Mouse (Mus musculus) E14TG2a.4 (cell line): ENCODE results near the gene Itpr2.

Source experiments
- H3K27me3 ChIP-seq: 2 replicates; pipeline ENCODE4 v1.6.1; 2014; ENCODE audit warnings: low read length, control low read depth; ENCODE audit not compliant: insufficient read depth
- H3K36me3 ChIP-seq: 2 replicates; pipeline ENCODE4 v1.6.1; 2014; ENCODE audit warnings: low read length, control low read depth; ENCODE audit not compliant: insufficient read depth
- H3K4me1 ChIP-seq: replicated peaks from 2 replicates; pipeline ENCODE4 v1.6.1; 2014; ENCODE audit warnings: low read depth, low read length, control low read depth
- H3K4me3 ChIP-seq: replicated peaks from 2 replicates; pipeline ENCODE4 v1.5.1; 2014; ENCODE audit warnings: mild to moderate bottlenecking, low read length
- H3K9me3 ChIP-seq: 2 replicates; pipeline ENCODE4 v1.6.1; 2014; ENCODE audit warnings: low read length, control low read depth
- CTCF ChIP-seq: conservative IDR thresholded peaks from 2 replicates; pipeline ENCODE4 v1.5.1; 2014; ENCODE audit warnings: low read length
- NANOG ChIP-seq: IDR thresholded peaks from 2 replicates; pipeline ENCODE4 v1.6.1; 2014; ENCODE audit warnings: borderline replicate concordance, low read length, mixed read lengths
- POU5F1 ChIP-seq: IDR thresholded peaks from 2 replicates; pipeline ENCODE4 v1.6.1; 2014; ENCODE audit warnings: low read length, borderline replicate concordance

Gene Itpr2

DNA sequence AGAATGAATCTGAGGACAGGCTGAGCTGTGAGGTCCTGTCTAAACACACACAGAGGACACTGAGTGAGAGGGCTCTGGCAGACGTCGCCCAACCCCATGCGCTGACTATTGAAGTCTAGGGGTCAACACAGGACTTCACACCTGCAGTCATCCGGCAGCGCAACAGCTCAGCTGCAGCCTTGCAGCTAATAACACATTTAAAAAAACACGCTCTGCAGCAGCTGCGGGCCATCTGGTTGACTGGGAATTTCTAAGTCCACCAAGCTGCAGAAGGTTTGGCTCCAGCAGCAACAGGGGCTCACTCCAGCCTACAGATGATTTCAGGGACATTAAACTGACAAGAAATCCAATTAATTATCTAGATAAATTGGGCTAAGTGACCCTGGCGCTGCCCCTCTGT is 312.0 kb downstream of the Itpr2 start:
- Histone ChIP-seq H3K9me3 (peaks cover 6% of the 10 kb centered on the region), H3K4me3 (no peak overlapping the region), H3K27me3 (no peaks in the 10 kb centered on the region), H3K4me1 (no peaks in the 10 kb centered on the region), H3K36me3 (no peaks in the 10 kb centered on the region)
- TF ChIP-seq NANOG (no peak), POU5F1 (no peak), CTCF (no peak)

DNA sequence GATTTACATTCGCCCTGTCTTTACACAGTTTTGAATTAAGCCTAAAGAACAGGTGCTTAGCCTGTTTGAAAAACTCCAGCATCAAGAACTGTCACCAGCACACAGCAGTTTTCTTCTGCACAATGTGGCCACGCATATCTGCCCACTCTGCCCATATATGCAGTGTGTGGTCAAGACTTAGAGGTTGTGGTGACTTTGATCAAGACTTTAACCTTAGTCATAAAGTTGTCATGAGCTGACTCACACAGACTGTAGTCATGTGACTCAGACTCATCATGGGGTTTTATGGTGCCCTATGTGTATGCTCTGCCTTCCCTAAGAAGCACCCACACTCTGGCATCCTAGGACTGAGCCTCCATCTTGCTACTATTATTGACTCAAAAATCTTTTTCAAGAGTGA is 316.5 kb downstream of the Itpr2 start:
- Histone ChIP-seq H3K27me3 (no peaks in the 10 kb centered on the region), H3K4me1 (no peaks in the 10 kb centered on the region), H3K4me3 (no peak overlapping the region), H3K36me3 (no peaks in the 10 kb centered on the region), H3K9me3 (no peaks in the 10 kb centered on the region)
- no peak for TF ChIP-seq POU5F1
- TF ChIP-seq CTCF: no peak
- TF ChIP-seq NANOG: no peak

DNA sequence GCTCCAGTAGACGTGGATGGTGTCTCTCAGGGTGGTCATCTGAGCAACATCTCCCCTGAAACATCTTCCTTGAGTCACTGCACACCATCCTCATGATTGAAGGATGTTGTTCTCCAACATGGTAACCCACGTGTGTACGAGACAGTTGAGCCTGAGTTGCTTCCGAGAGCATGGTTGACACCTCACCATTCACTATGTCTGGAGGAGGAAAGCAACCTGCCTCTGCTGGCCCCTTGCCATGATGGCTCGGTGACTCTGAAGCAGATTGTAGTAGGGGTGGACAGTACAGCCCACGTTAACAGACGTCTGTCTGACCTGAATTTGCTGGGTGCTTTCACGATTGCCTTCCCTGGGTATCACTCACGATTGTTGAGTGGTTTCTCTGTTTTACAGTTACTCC is 317.3 kb downstream of the Itpr2 start:
- H3K27me3 ChIP-seq: no peaks in the 10 kb centered on the region
- H3K9me3 ChIP-seq: no peaks in the 10 kb centered on the region
- no peaks in the 10 kb centered on the region for H3K36me3 ChIP-seq
- no peak overlapping the region for H3K4me3 ChIP-seq
- no peak for TF ChIP-seq POU5F1
- no peak for TF ChIP-seq CTCF
- no peak for TF ChIP-seq NANOG
- no peaks in the 10 kb centered on the region for H3K4me1 ChIP-seq

DNA sequence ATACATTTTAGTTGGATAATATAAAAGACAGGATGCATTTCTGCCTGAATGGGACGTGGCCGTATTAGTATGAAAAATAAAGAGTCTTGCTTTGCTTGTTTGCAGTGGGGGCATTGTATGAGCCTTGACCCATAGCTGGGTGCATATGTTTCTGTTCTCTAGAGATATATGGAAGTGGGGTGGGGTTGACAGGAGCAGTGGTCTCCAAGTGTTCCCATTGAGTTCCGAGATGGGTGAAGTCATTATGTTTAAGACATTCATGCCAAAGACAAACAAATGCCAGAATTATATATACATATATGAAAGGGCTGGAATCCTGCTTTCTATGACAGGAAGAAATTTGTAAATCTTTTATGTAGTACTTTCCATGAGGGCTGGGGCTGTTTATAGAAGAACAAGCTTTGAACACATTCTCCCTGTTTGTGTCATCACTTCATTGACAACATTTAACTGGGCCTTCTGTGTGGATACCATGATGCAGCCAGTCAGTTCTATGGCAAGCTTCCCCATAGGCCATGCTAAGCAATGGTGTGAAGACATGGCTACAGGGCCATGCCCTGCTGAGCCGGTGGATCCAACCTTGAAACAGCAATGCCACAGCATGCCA is 327.3 kb downstream of the Itpr2 start:
- H3K36me3 ChIP-seq: no peaks in the 10 kb centered on the region
- no peaks in the 10 kb centered on the region for H3K4me1 ChIP-seq
- H3K27me3 ChIP-seq: no peaks in the 10 kb centered on the region
- TF ChIP-seq POU5F1: no peak
- TF ChIP-seq CTCF: no peak
- TF ChIP-seq NANOG: no peak
- H3K4me3 ChIP-seq: no peak overlapping the region
- H3K9me3 ChIP-seq: no peaks in the 10 kb centered on the region

DNA sequence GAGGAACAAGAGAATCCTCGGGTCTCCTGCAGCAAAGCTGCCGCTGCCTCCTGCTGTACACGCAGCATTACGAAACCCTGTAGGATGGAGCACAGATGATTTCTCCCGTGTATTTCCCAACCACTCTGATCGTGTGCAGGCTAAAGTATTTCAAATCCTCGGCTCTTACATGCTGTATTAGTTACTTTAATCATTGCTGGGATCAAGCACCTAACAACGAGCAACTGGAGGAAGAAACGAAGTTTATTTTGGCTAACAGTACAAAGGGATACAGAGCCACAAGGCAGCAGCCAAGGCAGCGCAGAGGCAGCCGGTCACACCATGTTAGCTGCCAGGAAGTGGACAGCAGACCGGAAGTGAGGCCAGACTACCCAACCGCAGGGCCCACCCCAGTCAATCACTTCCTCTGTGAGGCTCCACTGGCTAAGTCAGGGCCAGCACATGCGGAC is 331.4 kb downstream of the Itpr2 start:
- Histone ChIP-seq H3K36me3 (no peaks in the 10 kb centered on the region), H3K4me1 (no peaks in the 10 kb centered on the region), H3K27me3 (no peaks in the 10 kb centered on the region), H3K4me3 (no peak overlapping the region), H3K9me3 (no peaks in the 10 kb centered on the region)
- TF ChIP-seq NANOG: no peak
- TF ChIP-seq POU5F1: no peak
- TF ChIP-seq CTCF: no peak

DNA sequence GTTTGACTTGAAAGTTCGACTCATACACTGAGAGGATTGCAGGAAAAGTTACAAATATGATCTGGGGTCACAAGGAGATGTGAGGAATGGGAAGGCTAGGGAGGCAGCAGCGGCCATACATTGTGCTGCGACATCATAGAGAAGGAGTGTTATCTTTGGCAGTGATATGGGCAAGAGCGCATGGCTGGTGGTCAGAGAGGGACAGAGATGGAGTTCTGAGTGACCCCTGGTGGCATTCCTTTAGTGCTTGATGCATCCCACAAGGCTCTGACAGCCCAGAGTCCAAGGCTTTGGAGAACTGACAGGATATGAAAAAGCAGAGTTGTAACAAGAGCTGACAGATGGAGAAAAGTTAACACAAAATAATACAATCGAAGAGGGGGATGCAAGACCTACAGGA is 334.8 kb downstream of the Itpr2 start:
- peaks cover 14% of the 10 kb centered on the region for H3K9me3 ChIP-seq

DNA sequence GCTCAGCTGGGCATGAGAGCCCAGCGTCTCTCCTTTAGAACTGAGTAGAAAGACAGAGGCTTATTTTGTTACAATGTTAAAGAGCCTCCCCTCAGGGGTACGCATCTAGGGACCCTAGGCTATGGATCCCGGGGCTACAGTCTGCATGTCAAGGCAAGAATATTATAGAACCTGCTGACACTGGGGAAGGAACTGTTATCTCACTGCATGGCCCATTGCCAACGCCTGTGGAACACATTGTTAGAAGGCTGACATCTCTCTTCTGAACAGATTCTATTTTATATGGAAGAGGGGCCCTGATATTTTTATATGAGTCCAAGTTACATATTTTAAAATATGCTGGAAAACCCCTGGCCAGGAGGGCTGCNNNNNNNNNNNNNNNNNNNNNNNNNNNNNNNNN is 342.4 kb downstream of the Itpr2 start:
- TF ChIP-seq NANOG: no peak
- no peak for TF ChIP-seq POU5F1
- no peak for TF ChIP-seq CTCF
- H3K4me1 ChIP-seq: peaks cover 13% of the 10 kb centered on the region
- H3K9me3 ChIP-seq: peaks cover 7% of the 10 kb centered on the region

More for the DNA sequence above, 334.8 kb downstream of the Itpr2 start:
- Histone ChIP-seq H3K27me3 (no peaks in the 10 kb centered on the region), H3K4me1 (no peaks in the 10 kb centered on the region), H3K4me3 (no peak overlapping the region), H3K36me3 (no peaks in the 10 kb centered on the region)
- TF ChIP-seq NANOG (no peak), POU5F1 (no peak), CTCF (no peak)

DNA sequence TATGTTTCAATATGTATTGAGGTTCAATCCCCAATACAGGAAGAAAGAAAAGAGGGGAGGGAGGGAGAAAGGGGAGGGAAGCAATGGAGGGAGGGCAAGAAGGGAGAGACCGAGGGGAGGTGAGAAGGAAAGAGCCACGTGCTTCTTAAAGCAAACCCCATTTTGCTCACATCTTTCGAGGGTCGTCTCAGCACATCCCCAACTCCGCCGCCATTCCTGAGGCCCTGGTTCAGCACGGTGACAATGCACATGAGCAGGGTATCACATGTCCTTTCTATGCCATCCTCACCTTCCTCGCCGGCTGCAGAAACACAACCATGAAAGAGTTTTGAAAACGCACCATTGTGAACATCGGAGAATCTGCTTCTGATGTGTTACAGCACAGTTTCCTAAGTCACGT is 343.3 kb downstream of the Itpr2 start:
- no peak overlapping the region for H3K4me3 ChIP-seq
- H3K4me1 ChIP-seq: peaks cover 13% of the 10 kb centered on the region
- no peaks in the 10 kb centered on the region for H3K27me3 ChIP-seq
- no peaks in the 10 kb centered on the region for H3K9me3 ChIP-seq
- TF ChIP-seq CTCF (no peak), POU5F1 (no peak), NANOG (no peak)
- H3K36me3 ChIP-seq: no peaks in the 10 kb centered on the region

More for the DNA sequence above, 342.4 kb downstream of the Itpr2 start:
- Histone ChIP-seq H3K36me3 (no peaks in the 10 kb centered on the region), H3K27me3 (no peaks in the 10 kb centered on the region), H3K4me3 (no peak overlapping the region)
